Mouse (Mus musculus) fat pad, adult 2 months (tissue): ENCODE measurements at regions not wholly inside any gene's neighbourhood (a gene's known extent, or its start where the extent isn't known, plus 50 kb on each side); places are given as distances from the start of the nearest gene placed in this dataset.
A peak's percentile ranks its signal among the peaks of the same experiment; 100 is the strongest.
"Not testable (repeated sequence)": the region's sequence is repeated elsewhere in the genome, so short reads cannot be mapped to it uniquely, and the experiment has no call there.

Experiments
- DNase-seq: peaks from one replicate; pipeline ENCODE4 v3.0.0-alpha.2; 2011; ENCODE audit warnings: low read depth, low spot score; ENCODE audit errors: extremely low read depth

- no peak for DNase-seq
Measured at GRCm38 (mm10) chr15:3171774-3172173, 96.6 kb upstream of the Selenop start.

GRCm38 (mm10) chr15:3174072-3174471, 94.3 kb upstream of the Selenop start:
- DNase-seq: no peak

GRCm38 (mm10) chr15:3174848-3175247, 93.5 kb upstream of the Selenop start:
- DNase-seq: no peak

- DNase-seq: peak; percentile 8
Measured at GRCm38 (mm10) chr15:3201912-3202653, 66.3 kb upstream of the Selenop start.

GRCm38 (mm10) chr15:3205522-3205921, 62.8 kb upstream of the Selenop start:
- no peak for DNase-seq

- not testable (repeated sequence) for DNase-seq
Measured at GRCm38 (mm10) chr15:3206076-3206475, 62.3 kb upstream of the Selenop start.

- DNase-seq: no peak
Measured at GRCm38 (mm10) chr15:3213721-3214120, 54.6 kb upstream of the Selenop start.

- no peak for DNase-seq
Measured at GRCm38 (mm10) chr15:3215201-3215600, 53.1 kb upstream of the Selenop start.
